Mouse (Mus musculus): ENCODE data around the gene Sycp2l.

DNA sequence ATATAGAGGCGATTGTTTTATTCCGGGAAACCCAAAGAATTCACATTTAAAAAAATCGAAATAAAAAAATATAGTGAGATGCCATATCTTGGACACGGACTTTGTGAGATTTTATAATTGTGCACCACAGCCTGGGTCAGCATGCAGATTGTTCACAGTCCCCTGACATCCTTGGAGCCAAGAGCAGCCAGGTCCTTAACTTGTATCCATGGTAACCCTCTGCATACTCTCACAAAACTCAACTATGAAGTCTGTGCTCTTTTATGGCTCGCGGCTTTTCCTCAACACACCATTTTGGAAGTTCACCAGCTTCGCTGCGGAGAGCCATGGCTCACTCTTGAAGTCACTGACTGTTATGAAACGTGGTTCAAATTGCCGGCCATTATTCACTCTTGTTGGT lies 19.9 kb upstream of the Sycp2l start:
- TF ChIP-seq CTCF (IDR thresholded peaks at IDR 0.05; ENCODE audit: insufficient read depth, low read length), result no peak
- no peak for TF ChIP-seq POLR2A (IDR thresholded peaks at IDR 0.05; ENCODE audit: borderline replicate concordance, extremely low read depth, low read depth, low read length)

Data from lung, adult 2 months (tissue).